Mouse (Mus musculus): ENCODE measurements around the gene Anxa11. TPM values are rescaled to one million over a fixed set of nuclear protein-coding genes. Genes with fewer than 3 reads are reported as not detected.
A peak's percentile ranks its signal among the peaks of the same experiment; 100 is the strongest.
"Not testable (repeated sequence)": the region's sequence is repeated elsewhere in the genome, so short reads cannot be mapped to it uniquely, and the experiment has no call there.

Gene Anxa11
- polyA plus RNA-seq, 1 experiment from 2014 or later, result 6.1 TPM

DNA sequence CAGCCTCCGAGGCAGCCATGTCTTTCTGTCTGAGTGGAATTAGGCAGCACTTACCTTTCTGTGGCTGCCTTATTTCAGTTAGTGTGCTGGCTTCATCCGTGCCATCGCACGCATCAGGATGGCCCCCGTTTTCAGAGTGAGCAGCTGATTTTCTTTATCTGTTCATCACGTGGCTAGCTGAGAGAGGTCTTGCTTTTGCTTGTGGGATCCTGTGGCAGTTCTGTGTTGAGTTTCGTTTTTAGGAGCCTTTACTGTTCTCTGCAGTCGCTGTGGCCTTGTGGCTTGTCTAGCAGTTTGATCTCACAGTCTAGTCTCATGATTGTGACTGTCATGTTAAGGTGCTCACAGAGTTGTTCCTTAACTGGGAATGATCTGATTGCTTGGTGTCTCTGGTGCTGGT is 16.0 kb downstream of the Anxa11 start:
- no peak overlapping the region for H3K27ac ChIP-seq (replicated peaks)
- WGBS, result 87% methylated on average over 8 of the region's 8 CpGs
- DNase-seq (ENCODE audit: low spot score), result no peak
- no peaks in the 10 kb centered on the region for H3K36me3 ChIP-seq (replicated peaks)
- no peaks in the 10 kb centered on the region for H3K9me3 ChIP-seq
- no peak overlapping the region for H3K4me3 ChIP-seq
- H3K4me1 ChIP-seq, result peaks cover 28% of the 10 kb centered on the region
- H3K27me3 ChIP-seq (replicated peaks; ENCODE audit: low read depth, poor library complexity, severe bottlenecking), result no peaks in the 10 kb centered on the region

DNA sequence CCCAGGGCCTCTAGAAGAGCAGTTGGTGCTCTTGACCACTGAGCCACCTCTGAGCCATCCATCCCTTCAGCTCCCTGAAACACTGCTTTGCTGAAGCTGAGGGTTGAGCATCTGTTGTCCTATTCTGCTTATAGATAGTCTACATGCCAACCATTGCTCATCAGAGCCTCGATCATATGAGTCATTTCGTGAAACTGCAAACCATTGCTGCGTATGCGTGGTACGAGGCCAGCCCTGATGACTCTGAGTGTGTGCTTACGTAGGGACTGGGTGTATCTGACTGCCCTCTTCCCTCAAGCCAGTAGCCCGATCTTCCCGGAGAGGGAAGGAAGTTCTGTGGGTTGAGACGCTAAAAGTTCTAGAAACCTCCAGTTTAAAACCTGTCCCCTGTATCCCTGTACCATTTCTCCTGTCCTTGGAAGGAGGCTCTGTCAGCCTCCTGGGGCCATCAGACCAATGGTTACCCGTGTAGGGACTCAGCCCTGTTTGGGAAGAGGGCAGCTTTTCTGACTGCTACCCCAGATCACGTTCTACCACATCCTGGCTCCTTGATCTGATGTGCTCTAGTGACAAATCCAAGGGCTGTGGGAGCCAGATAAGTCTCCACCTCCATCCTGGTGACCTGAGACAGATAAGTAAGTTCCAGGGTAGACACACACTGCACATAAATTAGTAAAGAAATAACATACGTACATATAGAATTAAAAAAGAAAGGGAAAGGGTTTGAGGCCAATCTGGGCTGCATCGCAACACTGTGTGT is 20.0 kb downstream of the Anxa11 start:
- WGBS, result 90% methylated on average over 13 of the region's 13 CpGs
- H3K27me3 ChIP-seq (replicated peaks; ENCODE audit: low read depth, poor library complexity, severe bottlenecking), result no peaks in the 10 kb centered on the region
- H3K4me1 ChIP-seq, result peaks cover 27% of the 10 kb centered on the region
- H3K9me3 ChIP-seq, result no peaks in the 10 kb centered on the region
- H3K27ac ChIP-seq (replicated peaks), result no peak overlapping the region
- H3K36me3 ChIP-seq (replicated peaks), result no peaks in the 10 kb centered on the region
- no peak for DNase-seq (ENCODE audit: low spot score)
- H3K4me3 ChIP-seq, result no peak overlapping the region

DNA sequence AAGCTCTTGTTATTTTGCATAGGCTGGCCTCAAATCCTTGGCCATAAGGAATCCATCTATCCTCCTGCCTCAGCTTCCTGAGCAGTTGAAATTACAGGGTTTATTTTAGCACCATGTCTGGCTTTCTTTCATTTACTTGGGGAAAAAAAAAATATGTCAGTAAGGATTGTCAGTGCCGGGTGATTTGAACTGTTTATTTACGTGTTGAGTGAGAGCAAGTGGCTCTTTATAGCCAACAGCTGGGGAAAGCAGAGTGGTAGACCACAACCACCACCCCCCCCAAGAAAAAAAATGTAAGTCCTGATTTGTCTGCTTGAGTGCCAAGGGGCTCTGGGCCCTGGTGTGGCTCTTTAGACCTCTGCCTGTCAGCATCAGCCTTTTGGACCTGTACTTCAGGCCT is 21.8 kb downstream of the Anxa11 start:
- H3K36me3 ChIP-seq (replicated peaks), result no peaks in the 10 kb centered on the region

DNA sequence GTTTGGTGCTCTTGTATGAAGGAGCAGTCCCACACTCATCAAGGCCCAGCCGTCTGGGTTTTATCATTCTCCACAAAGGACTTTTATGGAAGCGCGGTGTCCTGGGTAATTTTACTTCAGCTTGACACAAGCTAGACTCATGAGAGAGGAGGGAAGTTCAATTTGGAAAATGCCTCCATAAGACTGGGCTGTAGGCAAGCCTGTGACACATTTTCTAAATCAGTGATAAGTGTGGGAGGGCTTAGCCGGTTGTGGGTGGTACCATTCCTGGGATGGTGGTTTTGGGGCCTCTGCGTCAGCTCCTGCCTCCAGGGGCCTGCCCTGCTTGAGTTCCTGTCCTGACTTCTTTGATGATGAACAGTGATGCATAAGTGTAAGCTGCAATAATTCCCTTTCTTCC is 23.3 kb downstream of the Anxa11 start:
- Histone ChIP-seq H3K9me3 (no peaks in the 10 kb centered on the region), H3K4me1 (peaks cover 41% of the 10 kb centered on the region), H3K36me3 (replicated peaks) (no peaks in the 10 kb centered on the region), H3K27me3 (replicated peaks; ENCODE audit: low read depth, poor library complexity, severe bottlenecking) (no peaks in the 10 kb centered on the region), H3K4me3 (no peak overlapping the region), H3K27ac (replicated peaks) (no peak overlapping the region)
- no peak for DNase-seq (ENCODE audit: low spot score)
- WGBS, result 81% methylated on average over 5 of the region's 5 CpGs

More for the DNA sequence above, 21.8 kb downstream of the Anxa11 start:
- Histone ChIP-seq H3K4me3 (no peak overlapping the region), H3K9me3 (no peaks in the 10 kb centered on the region), H3K27ac (replicated peaks) (no peak overlapping the region), H3K27me3 (replicated peaks; ENCODE audit: low read depth, poor library complexity, severe bottlenecking) (no peaks in the 10 kb centered on the region), H3K4me1 (peaks cover 35% of the 10 kb centered on the region)
- no peak for DNase-seq (ENCODE audit: low spot score)
- WGBS, result 80% methylated on average over 2 of the region's 2 CpGs

DNA sequence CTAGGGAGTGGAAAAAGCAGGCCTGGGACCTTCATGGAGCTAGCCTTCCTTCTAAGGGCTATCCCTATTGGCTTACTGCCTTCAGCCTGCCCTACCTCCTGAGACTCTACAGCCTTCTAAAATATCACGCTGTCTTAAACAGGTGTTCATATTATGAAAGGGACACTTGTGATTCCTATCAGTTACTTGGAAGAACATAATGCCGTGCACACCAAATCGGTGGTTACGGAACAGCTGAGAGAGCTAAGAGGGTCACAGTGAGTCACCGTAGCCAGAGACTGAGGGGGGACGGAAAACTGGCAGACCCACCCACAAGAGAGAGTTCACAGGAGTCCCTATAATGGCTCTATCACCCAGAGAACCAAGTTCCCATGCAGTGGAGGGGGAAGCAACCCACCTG is 24.4 kb downstream of the Anxa11 start:
- Histone ChIP-seq H3K27me3 (replicated peaks; ENCODE audit: low read depth, poor library complexity, severe bottlenecking) (no peaks in the 10 kb centered on the region), H3K27ac (replicated peaks) (no peak overlapping the region), H3K4me1 (peaks cover 41% of the 10 kb centered on the region), H3K4me3 (no peak overlapping the region), H3K9me3 (no peaks in the 10 kb centered on the region), H3K36me3 (replicated peaks) (no peaks in the 10 kb centered on the region)
- DNase-seq (ENCODE audit: low spot score), result no peak
- 91% methylated on average over 6 of the region's 6 CpGs for WGBS

DNA sequence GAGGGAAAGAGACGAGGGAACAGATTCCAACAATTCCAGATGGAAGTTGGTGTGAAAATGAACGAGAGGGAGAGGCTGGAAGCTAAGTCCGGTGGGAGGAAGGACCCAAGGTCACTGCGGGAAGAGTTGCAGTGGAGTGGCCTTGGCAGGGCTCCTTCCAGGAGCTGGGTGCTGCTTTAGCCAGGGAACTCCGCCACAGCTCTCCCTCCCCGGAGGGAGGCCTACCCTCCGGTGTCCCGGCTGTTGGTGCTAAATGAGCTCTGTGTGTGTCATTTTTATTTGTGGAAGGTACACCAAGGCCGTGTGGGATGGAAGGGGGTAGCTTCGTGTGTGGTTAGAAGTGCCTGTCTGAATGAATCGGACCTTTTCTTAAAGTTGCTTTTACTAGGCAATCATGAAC is 24.9 kb downstream of the Anxa11 start:
- Histone ChIP-seq H3K27ac (replicated peaks) (no peak overlapping the region), H3K36me3 (replicated peaks) (no peaks in the 10 kb centered on the region), H3K9me3 (no peaks in the 10 kb centered on the region), H3K4me1 (peaks cover 41% of the 10 kb centered on the region), H3K4me3 (no peak overlapping the region), H3K27me3 (replicated peaks; ENCODE audit: low read depth, poor library complexity, severe bottlenecking) (no peaks in the 10 kb centered on the region)
- WGBS, result 83% methylated on average over 11 of the region's 11 CpGs
- DNase-seq (ENCODE audit: low spot score), result no peak

DNA sequence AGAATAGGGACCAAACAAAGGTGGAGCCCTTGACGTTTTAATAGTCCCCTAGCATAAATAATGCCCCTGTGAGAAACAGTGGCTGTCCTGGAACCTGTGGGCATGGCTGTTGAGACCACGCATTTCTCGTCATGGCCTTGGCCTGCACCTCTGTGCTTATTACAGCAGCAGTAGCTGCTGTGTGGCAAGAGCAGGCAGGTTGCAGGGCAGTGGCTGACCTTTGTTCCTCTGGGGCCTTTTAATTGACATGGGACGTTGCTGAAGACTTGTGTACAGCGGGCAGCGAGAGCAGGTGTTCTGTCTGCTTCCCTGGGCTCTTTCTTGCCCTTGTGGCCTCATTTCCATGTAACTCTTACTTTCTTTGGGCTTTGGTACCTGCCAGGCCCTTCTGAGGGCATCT is 25.9 kb downstream of the Anxa11 start:
- WGBS, result 55% methylated on average over 6 of the region's 6 CpGs

DNA sequence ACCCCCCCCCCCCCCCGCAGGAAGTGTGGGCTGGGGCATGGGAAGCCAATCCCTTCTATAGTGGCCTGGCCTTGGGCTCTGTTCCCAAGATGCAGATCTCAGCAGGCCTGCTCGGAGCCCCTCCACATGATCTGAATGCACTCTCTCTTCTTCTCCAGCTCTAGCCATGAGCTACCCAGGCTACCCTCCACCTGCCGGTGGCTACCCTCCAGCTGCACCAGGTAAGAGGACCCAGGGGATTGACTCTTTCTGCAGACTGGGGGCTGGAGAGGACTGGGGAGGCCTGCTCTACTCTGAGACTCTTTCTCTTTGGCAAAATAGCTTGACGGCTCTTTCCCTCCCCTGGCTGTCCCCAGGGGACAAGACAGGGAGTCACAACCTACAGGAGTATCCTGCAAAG is 26.8 kb downstream of the Anxa11 start:
- peaks cover 41% of the 10 kb centered on the region for H3K4me1 ChIP-seq
- H3K27me3 ChIP-seq (replicated peaks; ENCODE audit: low read depth, poor library complexity, severe bottlenecking), result no peaks in the 10 kb centered on the region
- H3K27ac ChIP-seq (replicated peaks), result peak overlapping the region; percentile 30; the same call in 1 of the 2 replicates
- H3K4me3 ChIP-seq, result no peak overlapping the region
- no peaks in the 10 kb centered on the region for H3K9me3 ChIP-seq
- 76% methylated on average over 4 of the region's 4 CpGs for WGBS
- DNase-seq (ENCODE audit: low spot score), result no peak
- no peaks in the 10 kb centered on the region for H3K36me3 ChIP-seq (replicated peaks)

More for the DNA sequence above, 25.9 kb downstream of the Anxa11 start:
- Histone ChIP-seq H3K27me3 (replicated peaks; ENCODE audit: low read depth, poor library complexity, severe bottlenecking) (no peaks in the 10 kb centered on the region), H3K4me3 (no peak overlapping the region), H3K9me3 (no peaks in the 10 kb centered on the region), H3K36me3 (replicated peaks) (no peaks in the 10 kb centered on the region), H3K27ac (replicated peaks) (no peak overlapping the region; the same call in 1 of the 2 replicates), H3K4me1 (peaks cover 41% of the 10 kb centered on the region)
- no peak for DNase-seq (ENCODE audit: low spot score)

DNA sequence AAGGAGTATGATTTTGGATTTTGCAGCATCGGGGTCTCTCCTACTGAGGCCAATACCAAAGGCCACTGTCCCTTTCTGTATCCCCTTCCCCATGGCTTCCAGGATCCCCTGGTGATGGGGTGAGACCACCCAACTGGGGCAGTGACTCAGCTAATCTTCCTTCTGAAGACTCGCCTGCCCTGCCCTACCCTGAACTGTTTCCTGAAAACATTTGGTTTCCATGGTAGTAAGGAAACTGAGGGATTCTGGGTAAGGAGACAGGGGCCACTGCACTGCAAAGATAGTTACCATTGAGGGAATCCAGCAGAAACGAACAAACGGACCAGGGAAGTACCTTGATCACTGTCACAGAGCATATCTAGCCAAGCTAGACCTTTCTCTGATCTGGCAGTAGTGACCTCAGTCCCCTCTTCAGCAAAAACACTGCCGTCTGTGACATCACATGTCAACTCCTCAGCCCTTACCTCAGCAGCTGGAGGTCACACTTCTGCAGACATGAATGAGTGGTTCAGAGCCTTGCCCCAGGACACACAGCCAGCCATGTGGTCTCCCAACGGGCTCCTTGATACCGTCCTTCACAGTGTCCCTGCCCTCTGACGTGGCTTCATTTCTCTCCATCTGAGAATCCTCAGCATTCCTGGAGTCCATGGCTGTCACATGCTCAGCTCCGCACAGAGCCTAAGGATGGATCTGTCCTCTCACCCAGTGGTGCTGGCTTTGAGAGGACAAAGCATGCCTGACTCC is 27.4 kb downstream of the Anxa11 start:
- no peak for DNase-seq (ENCODE audit: low spot score)
- Histone ChIP-seq H3K27me3 (replicated peaks; ENCODE audit: low read depth, poor library complexity, severe bottlenecking) (no peaks in the 10 kb centered on the region), H3K36me3 (replicated peaks) (no peaks in the 10 kb centered on the region), H3K9me3 (no peaks in the 10 kb centered on the region), H3K4me3 (no peak overlapping the region), H3K4me1 (peaks cover 41% of the 10 kb centered on the region), H3K27ac (replicated peaks) (peak overlapping the region; percentile 51; the same call in 1 of the 2 replicates)
- WGBS, result 57% methylated on average over 9 of the region's 9 CpGs

DNA sequence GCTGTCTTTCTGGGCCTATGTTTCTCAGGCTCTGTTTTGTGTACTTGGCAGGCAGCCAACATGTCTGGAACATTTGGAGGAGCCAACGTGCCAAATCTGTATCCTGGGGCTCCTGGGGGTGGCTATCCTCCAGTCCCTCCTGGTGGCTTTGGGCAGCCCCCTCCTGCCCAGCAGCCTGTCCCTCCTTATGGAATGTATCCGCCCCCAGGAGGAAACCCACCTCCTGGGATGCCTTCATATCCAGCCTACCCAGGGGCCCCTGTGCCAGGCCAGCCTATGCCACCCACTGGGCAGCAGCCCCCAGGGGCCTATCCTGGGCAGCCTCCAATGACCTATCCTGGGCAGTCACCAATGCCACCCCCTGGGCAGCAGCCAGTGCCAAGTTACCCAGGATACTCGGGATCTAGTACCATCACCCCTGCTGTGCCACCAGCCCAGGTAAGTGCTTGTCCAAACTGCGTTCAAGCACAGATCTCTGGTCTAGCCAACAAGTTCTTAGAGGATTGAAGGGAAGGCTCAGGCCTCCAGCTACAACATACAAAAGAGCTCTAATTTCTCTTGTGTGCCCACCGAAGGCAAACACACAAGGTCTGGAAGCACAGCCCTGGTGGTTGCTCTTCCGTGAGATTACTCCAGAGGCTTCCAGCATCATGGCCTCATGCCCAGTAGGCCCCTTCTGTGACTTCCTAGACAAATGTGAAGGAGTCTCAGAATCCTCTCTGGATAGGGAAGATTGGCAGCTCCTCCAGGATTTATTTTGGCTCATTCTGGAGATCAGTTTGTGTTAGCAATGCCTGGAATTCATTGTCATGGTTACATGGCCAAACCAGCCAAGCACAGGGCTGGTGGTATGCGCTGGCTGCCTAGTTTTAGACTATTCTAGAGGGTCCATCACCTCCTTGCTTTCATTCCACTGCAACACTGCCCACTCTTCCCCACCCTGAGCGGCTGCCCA is 30.8 kb downstream of the Anxa11 start:
- Histone ChIP-seq H3K27ac (replicated peaks) (peak overlapping the region; percentile 30; the same call in 1 of the 2 replicates), H3K36me3 (replicated peaks) (no peaks in the 10 kb centered on the region), H3K27me3 (replicated peaks; ENCODE audit: low read depth, poor library complexity, severe bottlenecking) (no peaks in the 10 kb centered on the region), H3K4me1 (peaks cover 23% of the 10 kb centered on the region), H3K9me3 (no peaks in the 10 kb centered on the region), H3K4me3 (no peak overlapping the region)
- no peak for DNase-seq (ENCODE audit: low spot score)
- WGBS, result 87% methylated on average over 8 of the region's 8 CpGs

DNA sequence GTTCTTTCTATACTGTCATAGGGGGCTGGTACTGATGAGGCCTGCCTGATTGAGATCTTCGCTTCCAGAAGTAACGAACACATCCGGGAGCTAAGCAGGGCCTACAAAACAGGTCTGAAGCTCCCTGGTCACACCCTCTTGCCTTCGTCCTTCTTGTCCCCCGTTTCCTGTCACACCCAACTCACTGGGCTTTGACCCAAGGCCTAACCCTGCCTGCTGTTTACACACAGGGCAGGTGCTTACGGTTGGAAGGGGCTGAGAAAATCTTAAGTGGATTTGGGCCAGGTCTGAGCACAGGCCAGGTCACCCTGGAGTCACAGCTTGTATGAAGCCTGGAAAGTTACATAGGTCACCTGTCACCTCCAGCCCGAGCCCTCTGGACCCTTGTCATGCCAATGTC is 34.7 kb downstream of the Anxa11 start:
- H3K27me3 ChIP-seq (replicated peaks; ENCODE audit: low read depth, poor library complexity, severe bottlenecking); H3K4me3 ChIP-seq; H3K4me1 ChIP-seq; DNase-seq (ENCODE audit: low spot score); H3K27ac ChIP-seq (replicated peaks); H3K36me3 ChIP-seq (replicated peaks); H3K9me3 ChIP-seq: not testable (repeated sequence)
- no CpG with 5 or more reads among the region's 7 CpGs for WGBS

DNA sequence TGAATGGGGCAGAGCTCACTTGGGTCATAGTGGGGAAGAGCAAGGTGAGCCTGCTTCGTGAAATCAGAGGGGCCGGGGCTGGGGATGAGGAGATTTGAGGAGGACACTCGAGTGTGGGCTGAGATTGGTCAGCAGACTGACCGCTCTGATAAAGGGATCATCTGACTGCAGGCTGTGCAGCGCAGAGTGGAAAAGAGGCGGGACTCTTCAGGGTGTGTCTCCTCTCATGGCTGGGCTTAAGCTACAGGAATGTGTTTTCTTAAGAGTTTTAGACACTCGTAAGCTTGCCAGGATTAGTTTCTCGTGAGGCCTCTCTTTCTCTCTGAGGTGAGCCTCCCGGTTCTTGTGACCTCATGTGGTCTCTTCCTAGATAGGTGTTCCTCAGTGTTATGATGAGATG is 39.8 kb downstream of the Anxa11 start:
- H3K4me3 ChIP-seq; DNase-seq (ENCODE audit: low spot score); H3K9me3 ChIP-seq; H3K27me3 ChIP-seq (replicated peaks; ENCODE audit: low read depth, poor library complexity, severe bottlenecking); H3K4me1 ChIP-seq; H3K36me3 ChIP-seq (replicated peaks); H3K27ac ChIP-seq (replicated peaks): not testable (repeated sequence)
- WGBS, result no CpG with 5 or more reads among the region's 9 CpGs
